Mouse (Mus musculus) left cerebral cortex, adult 2 months (tissue): ENCODE measurements at regions not wholly inside any gene's neighbourhood (a gene's known extent, or its start where the extent isn't known, plus 50 kb on each side); places are given as distances from the start of the nearest gene placed in this dataset.
A peak's percentile ranks its signal among the peaks of the same experiment; 100 is the strongest.

Source experiments
- DNase-seq, 2 experiments: peaks; one replicate each; pipeline ENCODE4 v3.0.0; 2021 to 2022; ENCODE audit warnings: low spot score in 2 of 2, mixed read lengths in 1 of 2; ENCODE audit errors: extremely low spot score in 1 of 2
- H3K27ac ChIP-seq: fragments of 200-600 bp; 2 replicates; pipeline ENCODE4 v1.8.1; 2022
- H3K4me3 ChIP-seq: fragments of 200-600 bp; 2 replicates; pipeline ENCODE4 v1.8.1; 2022
- CTCF ChIP-seq: fragments of 200-600 bp; IDR thresholded peaks from 2 replicates; pipeline ENCODE4 v1.8.1; 2022; ENCODE audit warnings: antibody characterized with exemption, mild to moderate bottlenecking, moderate library complexity
- intact Hi-C: fragments of 180-260 bp; cut with DNase I; formaldehyde crosslinking; loops from one replicate; pipeline ENCODE4 v1.15.1; 2025

DNA sequence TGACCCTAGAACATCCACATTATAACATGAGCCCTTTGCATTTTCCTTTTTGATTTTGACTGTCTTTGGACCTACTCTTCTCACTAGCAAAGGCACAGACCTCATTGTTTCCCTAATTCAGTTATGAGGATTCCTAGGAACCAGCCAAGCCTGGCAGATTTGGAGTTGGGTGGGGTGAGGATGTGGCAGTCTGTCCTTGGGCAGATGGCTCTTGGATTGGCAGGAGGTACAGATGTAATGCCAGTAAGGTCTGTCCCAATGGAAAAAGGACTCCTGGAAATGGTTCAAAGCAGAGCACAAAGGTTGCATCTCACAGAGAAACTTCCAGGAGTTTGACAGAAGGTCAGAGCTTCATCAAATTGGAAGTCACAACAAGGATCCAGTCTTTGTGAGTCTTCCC lies 121.2 kb downstream of the Ttc32 start:
- intact Hi-C loops: no loop called here
- TF ChIP-seq CTCF: no peak
- no peak for DNase-seq
- no peak overlapping the region for H3K27ac ChIP-seq
- no peak overlapping the region for H3K4me3 ChIP-seq

DNA sequence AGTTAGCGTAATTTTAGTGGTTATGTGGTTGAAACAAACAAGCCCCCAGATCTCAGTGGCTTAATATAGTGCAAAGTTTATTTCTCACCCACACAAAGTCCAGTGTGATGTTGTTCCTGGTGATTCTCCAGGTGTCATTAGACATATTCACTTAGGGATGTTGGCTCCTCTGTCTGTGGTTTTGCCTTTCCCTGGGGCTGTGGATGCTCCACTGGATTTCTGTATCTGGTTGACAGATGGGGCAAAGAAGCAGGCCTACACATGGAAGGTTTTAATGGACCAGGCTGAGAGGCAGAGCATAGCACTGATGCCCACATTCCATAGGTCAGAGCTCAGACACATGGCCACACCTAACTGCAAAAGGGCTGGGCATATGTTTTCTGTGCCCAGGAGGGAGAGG lies 121.6 kb downstream of the Ttc32 start:
- no peak for TF ChIP-seq CTCF
- H3K4me3 ChIP-seq: no peak overlapping the region
- intact Hi-C loops: no loop called here
- H3K27ac ChIP-seq: no peak overlapping the region
- no peak for DNase-seq

DNA sequence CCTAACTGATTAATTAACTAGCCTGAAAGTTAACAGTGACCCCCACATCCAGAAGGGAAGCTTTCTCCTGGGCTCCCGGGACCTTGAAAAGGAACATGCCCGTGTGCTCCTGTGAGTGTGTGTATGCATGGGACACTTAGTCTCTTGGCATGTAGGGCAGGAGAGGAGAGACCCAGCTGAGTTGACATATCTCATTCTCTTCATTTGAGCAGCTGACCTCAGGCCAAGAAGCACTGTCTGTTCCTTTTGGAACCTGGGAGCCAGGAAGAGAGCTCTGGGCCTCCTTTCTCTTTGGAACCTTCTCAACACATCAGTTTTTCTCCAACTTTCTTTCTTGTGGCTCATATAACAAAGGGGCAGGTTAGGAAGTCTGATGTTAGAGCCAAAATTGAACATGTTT lies 124.7 kb downstream of the Ttc32 start:
- no peak for DNase-seq
- no peak overlapping the region for H3K4me3 ChIP-seq
- H3K27ac ChIP-seq: no peak overlapping the region
- intact Hi-C loops: no loop called here
- no peak for TF ChIP-seq CTCF

- H3K27ac ChIP-seq: no peak overlapping the region
- H3K4me3 ChIP-seq: no peak overlapping the region
- TF ChIP-seq CTCF: no peak
- intact Hi-C loops: no loop called here
- DNase-seq: no peak
These were observed 127.0 kb downstream of the Ttc32 start for GRCm38 (mm10) chr12:9156794-9157193.

- intact Hi-C loops: no loop called here
These were observed 129.0 kb downstream of the Ttc32 start for GRCm38 (mm10) chr12:9158751-9159150.

GRCm38 (mm10) chr12:9165367-9165940 lies 135.7 kb downstream of the Ttc32 start:
- intact Hi-C loops: no loop called here
- no peak overlapping the region for H3K27ac ChIP-seq
- no peak for DNase-seq

More at GRCm38 (mm10) chr12:9158751-9159150, 129.0 kb downstream of the Ttc32 start:
- H3K4me3 ChIP-seq: no peak overlapping the region
- H3K27ac ChIP-seq: no peak overlapping the region
- no peak for DNase-seq
- TF ChIP-seq CTCF: no peak

GRCm38 (mm10) chr12:9166218-9166908 lies 136.6 kb downstream of the Ttc32 start:
- Histone ChIP-seq H3K4me3 (no peak overlapping the region), H3K27ac (no peak overlapping the region)
- DNase-seq: peak; percentile 11 to 18
- intact Hi-C loops: no loop called here
- TF ChIP-seq CTCF: peak; percentile 66

More at GRCm38 (mm10) chr12:9165367-9165940, 135.7 kb downstream of the Ttc32 start:
- no peak for TF ChIP-seq CTCF
- no peak overlapping the region for H3K4me3 ChIP-seq

DNA sequence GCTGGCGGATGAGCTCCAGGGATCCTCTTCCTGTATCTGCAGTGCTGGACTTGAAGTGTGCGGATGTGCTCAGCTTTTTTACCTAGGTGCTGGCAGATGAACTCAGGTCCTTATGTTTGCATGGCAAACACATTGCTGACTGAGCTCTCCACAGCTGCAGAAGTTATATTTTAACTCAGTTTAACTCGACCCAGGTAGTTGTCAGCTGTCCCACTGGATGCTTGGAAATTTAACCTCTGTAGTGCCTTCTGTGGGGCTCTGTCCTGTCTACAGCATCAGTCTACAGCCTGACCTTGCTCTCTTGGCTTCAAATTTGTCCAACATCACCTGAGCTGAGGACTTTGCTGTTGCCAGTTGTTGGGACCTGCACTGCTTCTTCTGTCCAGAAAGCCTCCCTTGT lies 139.2 kb downstream of the Ttc32 start:
- DNase-seq: no peak
- TF ChIP-seq CTCF: no peak
- H3K27ac ChIP-seq: no peak overlapping the region
- no peak overlapping the region for H3K4me3 ChIP-seq
- intact Hi-C loops: no loop called here

- no peak for DNase-seq
- intact Hi-C loops: no loop called here
- H3K27ac ChIP-seq: no peak overlapping the region
- H3K4me3 ChIP-seq: no peak overlapping the region
- TF ChIP-seq CTCF: no peak
These were observed 143.9 kb downstream of the Ttc32 start for GRCm38 (mm10) chr12:9173680-9174079.

- no peak overlapping the region for H3K4me3 ChIP-seq
- TF ChIP-seq CTCF: no peak
- intact Hi-C loops: no loop called here
These were observed 144.5 kb downstream of the Ttc32 start for GRCm38 (mm10) chr12:9174327-9174726.

GRCm38 (mm10) chr12:9176198-9176597 lies 146.4 kb downstream of the Ttc32 start:
- no peak overlapping the region for H3K4me3 ChIP-seq
- no peak for DNase-seq
- no peak overlapping the region for H3K27ac ChIP-seq
- intact Hi-C loops: no loop called here
- no peak for TF ChIP-seq CTCF

More at GRCm38 (mm10) chr12:9174327-9174726, 144.5 kb downstream of the Ttc32 start:
- no peak overlapping the region for H3K27ac ChIP-seq
- no peak for DNase-seq

DNA sequence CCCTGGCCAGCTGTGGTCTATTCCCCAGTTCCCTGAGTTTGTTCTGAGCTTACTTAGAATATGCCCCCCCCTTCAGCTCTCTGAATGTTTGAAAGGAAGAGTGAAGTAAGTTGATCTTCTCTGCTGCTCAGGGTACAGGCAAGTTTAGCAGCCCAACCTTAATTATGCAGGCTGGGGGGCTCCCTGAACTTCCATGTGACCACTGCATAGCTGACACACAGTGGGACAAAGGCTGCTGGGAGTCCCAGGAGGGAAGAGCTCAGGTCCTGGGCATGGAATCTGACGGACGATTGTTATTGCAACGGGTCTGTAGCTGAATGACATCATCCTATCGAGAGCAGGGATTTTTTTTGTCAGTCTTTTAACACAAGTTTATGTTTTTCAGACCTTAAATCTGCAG lies 148.8 kb downstream of the Ttc32 start:
- no peak for DNase-seq
- Histone ChIP-seq H3K27ac (no peak overlapping the region), H3K4me3 (no peak overlapping the region)
- intact Hi-C loops: no loop called here
- TF ChIP-seq CTCF: no peak

GRCm38 (mm10) chr12:9180677-9181076 lies 150.9 kb downstream of the Ttc32 start:
- intact Hi-C loops: no loop called here
- TF ChIP-seq CTCF: no peak
- H3K27ac ChIP-seq: no peak overlapping the region
- H3K4me3 ChIP-seq: no peak overlapping the region
- no peak for DNase-seq
